Mouse (Mus musculus): ENCODE results near the gene Olfr178.

DNA sequence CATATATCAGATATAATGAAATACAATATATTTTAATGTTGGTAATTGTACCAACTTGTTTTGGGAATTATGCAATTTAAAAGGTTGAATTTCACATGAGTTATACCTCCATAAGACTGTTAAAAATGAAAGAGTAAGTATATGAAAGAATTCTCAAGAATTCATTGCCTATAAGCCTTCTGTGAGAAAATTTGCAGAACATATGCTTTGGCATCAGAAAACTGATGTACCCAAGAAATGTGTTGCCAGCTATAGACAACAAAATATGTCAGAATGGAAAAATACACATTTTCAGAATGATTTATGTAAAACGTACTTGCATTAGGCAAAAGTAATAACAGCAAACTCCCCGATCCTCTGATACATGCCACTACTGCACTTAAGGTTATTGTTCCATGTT, 7.4 kb downstream of the Olfr178 start:
- no peak for TF ChIP-seq CTCF (IDR thresholded peaks at IDR 0.05; ENCODE audit: borderline replicate concordance, insufficient read depth, low read length)
- no peak for TF ChIP-seq POLR2A (IDR thresholded peaks at IDR 0.05; ENCODE audit: low read depth, low read length)

Data from embryonic fibroblast, embryonic 13.5 days (primary cell).